Mouse (Mus musculus) layer of hippocampus, adult 8-10 months (tissue): ENCODE data around the gene A230050P20Rik. TPM values are rescaled to one million over a fixed set of nuclear protein-coding genes. Genes with fewer than 3 reads are reported as not detected.
"Not testable (repeated sequence)": the region's sequence is repeated elsewhere in the genome, so short reads cannot be mapped to it uniquely, and the experiment has no call there.

Experiments used
- DNase-seq, 2 experiments: peaks; one replicate each; pipeline ENCODE4 v3.0.0; 2022; ENCODE audit warnings: low spot score in 2 of 2
- total RNA-seq, 4 experiments: library from RNA; stranded (reverse); gene quantifications; 2 replicates each; pipeline ENCODE4 v1.2.4; 2022

A230050P20Rik gene
- 10 to 100 TPM; 83.6 to 95.7 (median 90.0) TPM for total RNA-seq

DNA sequence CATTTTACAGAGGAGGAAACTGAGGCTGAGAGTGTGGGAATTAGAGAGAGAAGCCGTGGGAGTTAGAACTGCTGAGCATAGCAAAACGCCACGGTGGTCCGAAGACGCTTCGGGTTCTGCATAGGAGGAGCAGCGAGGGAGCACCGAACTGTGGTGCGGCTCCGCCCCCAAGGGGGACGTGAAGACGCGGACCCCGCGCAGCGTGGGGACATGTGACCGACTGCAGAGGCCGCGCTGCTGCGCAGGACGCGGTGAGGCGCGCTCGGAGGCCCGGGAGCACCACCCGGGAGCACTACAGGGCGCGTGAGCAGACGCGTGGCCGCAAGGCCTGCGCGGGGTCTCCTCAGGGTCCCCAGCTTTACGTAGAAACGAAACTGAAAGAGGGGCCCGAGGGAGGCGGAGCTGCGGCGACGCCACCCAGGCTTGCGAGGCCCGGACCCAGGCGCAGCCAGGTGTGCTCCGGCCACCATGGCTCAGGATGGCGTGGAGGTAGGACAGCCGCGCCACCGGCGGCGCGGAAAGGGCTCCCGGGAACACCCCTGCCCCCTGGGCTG is at the start of gene A230050P20Rik:
A230050P20Rik (plus strand) TSS at position 195 of the 554 bp plus-strand sequence.
- DNase-seq: peak in 1 of 2 experiments; percentile 72

DNA sequence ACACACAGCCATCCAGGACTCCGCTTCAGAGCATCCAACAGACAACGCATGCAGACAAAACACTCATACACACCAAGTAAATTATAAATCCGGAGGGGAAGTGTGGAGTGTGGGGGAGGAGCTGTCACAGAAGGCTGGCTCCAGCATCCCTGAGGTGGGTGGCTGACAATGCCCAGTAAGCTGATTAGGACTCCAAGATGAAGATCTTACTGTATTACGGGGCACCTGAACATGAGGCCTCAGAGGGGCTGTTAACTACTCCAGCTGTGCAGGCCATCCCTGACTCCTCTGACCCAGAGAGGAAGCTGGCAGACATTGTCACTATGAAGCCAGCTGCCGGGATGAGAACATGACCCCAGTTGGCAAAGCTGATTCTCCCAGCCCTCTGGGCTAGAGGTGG is 48.4 kb upstream of the A230050P20Rik start:
- DNase-seq: no peak

GRCm38 (mm10) chr9:20822821-20823220 is 45.6 kb upstream of the A230050P20Rik start:
- peak; percentile 39 to 46 for DNase-seq

- no peak for DNase-seq
Measured at GRCm38 (mm10) chr9:20825781-20826180, 42.7 kb upstream of the A230050P20Rik start.

- no peak for DNase-seq
Measured at GRCm38 (mm10) chr9:20828127-20828526, 40.3 kb upstream of the A230050P20Rik start.

- peak; percentile 90 to 98 for DNase-seq
Measured at GRCm38 (mm10) chr9:20830901-20831643, 37.4 kb upstream of the A230050P20Rik start.

DNA sequence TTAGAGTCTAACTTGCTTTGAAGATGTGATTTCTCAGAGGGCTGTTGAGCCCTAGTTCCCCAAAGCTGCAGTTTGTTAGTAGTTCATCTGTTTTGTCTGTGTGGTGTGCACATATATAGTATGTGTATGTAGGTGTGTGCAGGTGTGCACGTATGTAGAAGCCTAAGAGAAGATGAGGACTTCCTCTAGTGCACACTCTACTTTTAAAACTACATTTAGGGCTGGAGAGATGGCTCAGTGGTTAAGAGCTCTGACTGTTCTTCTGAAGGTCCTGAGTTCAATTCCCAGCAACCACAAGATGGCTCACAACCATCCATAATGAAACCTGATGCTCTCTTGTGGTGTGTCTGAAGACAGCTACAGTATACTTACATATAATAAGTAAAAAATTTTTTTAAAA is 33.6 kb upstream of the A230050P20Rik start:
- DNase-seq: no peak

GRCm38 (mm10) chr9:20835431-20835954 is 32.9 kb upstream of the A230050P20Rik start:
- DNase-seq: not testable (repeated sequence)

DNA sequence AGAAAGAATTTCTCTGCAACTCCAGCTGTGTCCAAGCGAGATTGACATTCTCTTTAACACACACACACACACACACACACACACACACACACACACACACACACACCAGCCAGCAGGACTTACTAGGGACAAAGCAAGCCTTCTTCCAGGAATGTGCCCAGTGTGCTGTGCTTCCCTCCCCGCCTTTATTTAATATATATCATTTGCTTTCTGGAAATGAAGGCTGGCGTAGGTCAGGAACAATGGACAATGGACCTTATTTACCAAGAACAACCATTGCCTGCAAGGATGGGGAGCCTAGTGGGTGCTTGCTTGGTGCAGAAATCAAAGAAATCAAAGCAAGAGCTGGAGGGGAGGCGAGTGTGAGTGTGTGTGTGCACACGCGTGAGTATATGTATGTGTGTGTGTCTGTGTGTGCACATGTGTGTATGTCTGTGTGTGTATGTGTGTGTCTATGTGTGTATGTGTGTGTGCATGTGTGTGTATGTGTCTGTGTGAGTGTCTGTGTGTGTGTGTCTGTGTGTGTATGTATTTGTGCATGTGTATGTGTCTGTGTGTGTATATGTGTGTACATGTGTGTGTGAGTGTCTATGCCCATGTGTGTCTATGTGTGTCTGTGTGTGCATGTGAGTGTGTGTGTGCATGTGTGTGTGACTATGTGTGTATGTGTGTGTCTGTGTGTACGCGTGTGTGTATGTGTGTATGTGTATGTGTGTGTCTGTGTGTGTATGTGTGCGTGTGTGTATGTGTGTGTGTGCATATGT is 31.1 kb upstream of the A230050P20Rik start:
- DNase-seq: no peak

- DNase-seq: no peak
Measured at GRCm38 (mm10) chr9:20838931-20839330, 29.5 kb upstream of the A230050P20Rik start.

DNA sequence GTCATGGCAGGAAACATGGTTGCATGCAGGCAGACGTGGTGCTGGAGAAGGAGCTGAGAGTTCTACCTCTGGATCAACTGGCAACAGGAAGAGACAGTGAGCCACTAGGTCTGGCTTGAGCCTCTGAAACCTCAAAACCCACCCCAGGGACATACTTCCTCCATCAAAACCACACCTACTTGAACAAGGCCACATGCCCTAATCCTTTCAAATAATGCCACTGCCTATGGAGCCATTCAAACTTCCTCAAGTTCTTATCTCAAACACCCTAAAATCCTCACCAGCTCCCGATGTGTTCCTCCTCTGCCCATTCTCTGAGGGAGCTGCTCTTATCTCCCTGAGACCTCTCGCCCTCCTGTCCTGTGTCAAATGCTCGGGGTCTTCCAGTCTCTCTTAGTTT is 26.2 kb upstream of the A230050P20Rik start:
- no peak for DNase-seq

DNA sequence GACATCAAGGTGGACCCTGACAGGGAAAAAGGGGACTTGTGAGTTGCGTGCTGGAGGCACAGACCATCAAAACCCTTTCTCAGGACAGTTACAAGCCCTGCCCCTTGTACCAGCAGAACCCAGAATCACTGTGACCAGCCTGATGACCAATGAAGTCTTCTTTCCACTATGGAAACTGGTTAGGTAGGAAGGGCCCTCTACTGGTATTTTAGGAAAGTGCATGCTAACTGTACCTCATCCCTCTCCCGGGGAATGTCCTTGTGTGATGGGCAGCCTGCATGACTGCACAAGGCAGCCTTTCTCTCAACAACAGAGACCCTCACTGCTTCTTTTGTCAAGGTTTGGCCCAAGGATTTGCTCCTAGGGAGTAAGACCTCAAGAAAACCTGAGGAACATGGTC is 25.8 kb upstream of the A230050P20Rik start:
- DNase-seq: no peak

DNA sequence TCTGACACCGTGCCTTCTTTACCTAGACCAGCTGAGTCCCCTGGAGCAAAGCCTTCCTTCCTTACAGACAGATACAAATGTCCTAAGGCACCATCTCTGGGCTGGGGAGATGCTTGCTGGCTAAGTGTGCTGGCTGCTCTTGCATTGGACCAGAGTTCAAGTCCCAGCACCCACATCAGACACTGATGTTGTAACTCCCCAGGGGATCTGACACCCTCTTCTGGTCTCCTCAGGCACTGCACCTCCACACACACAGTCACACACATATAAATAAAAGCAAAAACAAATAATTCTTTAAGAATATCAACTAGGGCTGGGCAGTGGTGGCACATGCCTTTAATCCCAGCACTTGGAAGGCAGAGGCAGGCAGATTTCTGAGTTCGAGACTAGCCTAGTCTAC is 18.3 kb upstream of the A230050P20Rik start:
- no peak for DNase-seq

DNA sequence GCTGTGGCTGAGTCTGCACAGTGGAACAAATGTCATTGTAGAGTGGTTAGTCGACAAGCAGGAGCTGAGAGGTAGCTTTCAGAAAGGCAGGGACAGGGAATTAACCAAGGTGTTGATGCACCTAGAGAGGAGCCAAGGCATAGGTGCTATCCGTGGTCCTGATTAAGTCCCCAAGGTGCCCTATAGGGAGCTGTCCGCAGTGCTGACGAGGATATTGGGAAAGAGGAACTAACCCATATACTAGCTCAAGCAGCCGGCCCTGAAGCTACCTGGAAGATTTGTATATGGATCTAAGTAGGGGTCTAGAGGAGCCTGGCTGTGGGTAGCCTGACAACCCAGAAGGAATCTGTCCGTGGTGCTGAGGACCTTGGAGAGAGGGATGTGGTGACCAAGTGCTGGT is 11.3 kb upstream of the A230050P20Rik start:
- DNase-seq: no peak

DNA sequence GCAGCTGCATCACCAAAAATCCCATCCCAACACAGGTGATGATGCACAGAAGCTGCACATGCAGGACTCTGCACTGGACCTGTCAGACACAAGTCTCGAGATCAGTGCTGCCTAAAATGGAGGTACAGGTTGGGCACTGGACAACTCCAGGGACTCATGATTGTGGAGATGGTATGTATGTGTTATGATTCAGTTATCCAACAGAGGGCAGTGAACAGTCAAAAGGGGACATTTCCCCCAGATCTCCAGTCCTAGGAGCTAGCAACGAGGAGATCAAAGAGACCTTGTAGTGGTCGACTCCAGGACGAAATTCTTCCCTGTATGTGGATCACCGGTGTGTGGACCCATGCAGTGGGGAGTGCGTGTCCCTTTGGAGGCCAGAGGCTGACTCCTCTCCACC is 8.5 kb upstream of the A230050P20Rik start:
- no peak for DNase-seq

- no peak for DNase-seq
Measured at GRCm38 (mm10) chr9:20861821-20862220, 6.6 kb upstream of the A230050P20Rik start.

DNA sequence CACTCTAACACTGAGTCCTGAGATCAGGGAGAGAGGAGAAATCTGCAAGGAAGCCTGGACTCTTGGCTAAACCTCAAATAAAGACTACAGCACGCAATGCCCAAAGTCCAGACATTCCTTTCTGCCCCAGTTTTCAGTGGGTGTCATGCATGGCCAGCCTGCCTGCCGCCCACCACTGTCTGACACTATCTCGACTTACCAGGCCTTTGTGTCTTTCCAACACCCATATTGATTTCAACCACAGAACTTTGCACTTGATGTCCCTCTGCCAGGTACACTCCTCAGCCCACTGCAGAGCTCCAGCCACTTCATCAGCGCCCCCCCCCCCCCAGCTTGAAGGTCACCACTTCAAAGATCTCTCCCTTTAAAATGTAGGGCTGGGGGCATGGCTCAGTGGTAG is 6.2 kb upstream of the A230050P20Rik start:
- no peak for DNase-seq

DNA sequence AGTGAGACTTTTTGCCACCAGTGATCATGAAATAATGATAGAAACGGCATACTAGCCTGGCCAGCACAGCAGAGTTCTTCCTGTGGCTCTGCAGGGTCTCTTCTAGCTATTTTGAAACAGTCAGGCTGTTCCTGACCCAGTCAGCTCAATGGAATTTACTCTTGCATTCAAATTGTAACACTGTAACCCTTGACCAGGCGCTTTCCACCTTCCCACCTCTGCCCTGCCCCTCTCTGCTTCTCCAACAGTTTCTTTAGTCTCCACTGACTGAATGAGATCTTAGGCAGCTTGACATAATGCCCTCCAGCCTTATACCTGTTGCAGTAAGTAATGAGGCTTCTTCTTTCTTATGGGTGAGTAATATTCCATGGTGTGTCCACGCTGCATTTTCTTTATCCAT is 1.6 kb upstream of the A230050P20Rik start:
- DNase-seq: no peak

GRCm38 (mm10) chr9:20869246-20869645 is 804 bp downstream of the A230050P20Rik start:
- DNase-seq: no peak

- DNase-seq: no peak
Measured at GRCm38 (mm10) chr9:20870211-20871173, 2.0 kb downstream of the A230050P20Rik start.

DNA sequence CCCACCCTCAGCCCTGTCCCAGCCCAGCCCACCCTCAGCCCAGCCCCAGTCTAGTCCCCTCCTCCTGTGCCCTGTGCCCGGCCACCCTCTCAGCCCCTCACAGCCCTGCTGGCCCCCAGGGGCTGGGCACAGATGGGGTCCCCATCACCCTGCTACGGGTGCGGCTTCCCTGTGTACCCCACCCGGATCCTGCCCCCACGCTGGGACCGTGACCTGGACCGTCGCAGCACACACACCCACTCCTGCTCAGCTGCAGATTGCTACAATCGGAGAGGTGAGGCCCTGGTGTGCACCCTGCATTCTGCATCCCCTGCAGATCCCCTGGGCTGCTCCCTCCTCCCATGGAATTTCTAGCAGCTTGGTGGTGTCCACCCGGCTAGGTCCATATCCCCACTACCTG is 4.5 kb downstream of the A230050P20Rik start:
- DNase-seq: no peak
